Mouse (Mus musculus): Measurements from ENCODE around the gene Pop5. TPM values are rescaled to one million over a fixed set of nuclear protein-coding genes. Genes with fewer than 3 reads are reported as not detected.
A peak's percentile ranks its signal among the peaks of the same experiment; 100 is the strongest.

The Pop5 gene
- total RNA-seq, 1 experiment from 2014 or later: 77.2 TPM

GRCm38 (mm10) chr5:115215273-115216185 lies 20.1 kb upstream of the Pop5 start:
- no peak for DNase-seq

GRCm38 (mm10) chr5:115217998-115218397 lies 17.6 kb upstream of the Pop5 start:
- no peak for DNase-seq

GRCm38 (mm10) chr5:115220931-115221640 lies 14.6 kb upstream of the Pop5 start:
- DNase-seq: no peak

- no peak for DNase-seq
Observed at GRCm38 (mm10) chr5:115222485-115222884, 13.2 kb upstream of the Pop5 start.

- no peak for DNase-seq
Observed at GRCm38 (mm10) chr5:115230830-115231551, 4.6 kb upstream of the Pop5 start.

- no peak for DNase-seq
Observed at GRCm38 (mm10) chr5:115231552-115232120, 4.0 kb upstream of the Pop5 start.

GRCm38 (mm10) chr5:115232516-115232915 lies 3.1 kb upstream of the Pop5 start:
- DNase-seq: no peak

- DNase-seq: no peak
Observed at GRCm38 (mm10) chr5:115233031-115233780, 2.4 kb upstream of the Pop5 start.

- no peak for DNase-seq
Observed at GRCm38 (mm10) chr5:115234519-115234918, 1.1 kb upstream of the Pop5 start.

- peak; percentile 80 for DNase-seq
Observed at GRCm38 (mm10) chr5:115235323-115235771, 289 bp upstream of the Pop5 start.

- peak; percentile 94 for DNase-seq
Observed at GRCm38 (mm10) chr5:115237803-115238728, 2.4 kb downstream of the Pop5 start.

GRCm38 (mm10) chr5:115238729-115239195 lies 3.1 kb downstream of the Pop5 start:
- no peak for DNase-seq

- DNase-seq: no peak
Observed at GRCm38 (mm10) chr5:115240191-115240590, 4.6 kb downstream of the Pop5 start.

- no peak for DNase-seq
Observed at GRCm38 (mm10) chr5:115255472-115255871, 19.8 kb downstream of the Pop5 start.

- no peak for DNase-seq
Observed at GRCm38 (mm10) chr5:115256909-115257546, 21.4 kb downstream of the Pop5 start.

- DNase-seq: no peak
Observed at GRCm38 (mm10) chr5:115260356-115260755, 24.7 kb downstream of the Pop5 start.

- no peak for DNase-seq
Observed at GRCm38 (mm10) chr5:115261141-115261540, 25.5 kb downstream of the Pop5 start.

GRCm38 (mm10) chr5:115261880-115262279 lies 26.2 kb downstream of the Pop5 start:
- DNase-seq: no peak

- DNase-seq: no peak
Observed at GRCm38 (mm10) chr5:115262502-115263291, 27.1 kb downstream of the Pop5 start.

Data from adrenal gland, postnatal 25 days (tissue).